Mouse (Mus musculus) layer of hippocampus, postnatal 25 days (tissue): ENCODE data around the gene Ntsr2. TPM values are rescaled to one million over a fixed set of nuclear protein-coding genes. Genes with fewer than 3 reads are reported as not detected.
"Not testable (repeated sequence)": the region's sequence is repeated elsewhere in the genome, so short reads cannot be mapped to it uniquely, and the experiment has no call there.

Experiments
- DNase-seq, 2 experiments: peaks; one replicate each; pipeline ENCODE4 v3.0.0; 2022; ENCODE audit warnings: mixed read lengths in 2 of 2, low spot score in 1 of 2; ENCODE audit errors: extremely low spot score in 1 of 2
- total RNA-seq, 2 experiments: library from RNA; stranded (reverse); gene quantifications; 2 replicates each; pipeline ENCODE4 v1.2.3; 2021

The Ntsr2 gene
- total RNA-seq, 2 experiments from 2014 or later: 217 to 233 TPM

DNA sequence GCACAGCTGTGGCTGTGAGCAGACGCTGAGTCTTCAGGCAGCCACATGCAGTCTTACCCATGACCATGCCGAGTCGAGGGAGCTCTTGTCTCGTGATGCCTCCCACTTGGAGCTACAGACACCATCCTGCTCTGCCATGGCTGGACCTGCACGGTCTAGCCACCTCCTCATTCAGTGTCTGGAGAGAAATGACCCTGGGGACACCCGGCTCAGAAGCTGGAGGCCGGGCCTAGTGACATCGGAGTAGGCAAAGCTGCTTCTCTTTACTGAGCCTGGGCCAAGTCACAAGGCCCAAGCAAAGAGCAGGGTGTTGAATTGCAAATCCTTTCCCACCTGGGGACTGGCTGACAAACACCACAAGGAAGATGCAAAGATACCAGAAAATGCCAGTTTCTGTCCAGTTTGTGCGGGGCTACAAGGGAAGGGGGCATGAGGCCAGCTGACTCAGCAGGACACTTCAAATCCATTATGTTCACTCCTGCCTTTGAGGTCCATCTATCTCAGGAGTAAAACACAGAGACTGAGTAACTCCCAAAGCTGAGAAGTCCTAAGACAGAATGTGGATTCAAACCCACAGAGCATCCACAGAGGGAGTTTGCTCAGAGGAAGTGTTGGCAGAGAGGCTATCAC lies 6.3 kb upstream of the Ntsr2 start:
- DNase-seq: no peak

GRCm38 (mm10) chr12:16648273-16648672 lies 4.9 kb upstream of the Ntsr2 start:
- no peak for DNase-seq

DNA sequence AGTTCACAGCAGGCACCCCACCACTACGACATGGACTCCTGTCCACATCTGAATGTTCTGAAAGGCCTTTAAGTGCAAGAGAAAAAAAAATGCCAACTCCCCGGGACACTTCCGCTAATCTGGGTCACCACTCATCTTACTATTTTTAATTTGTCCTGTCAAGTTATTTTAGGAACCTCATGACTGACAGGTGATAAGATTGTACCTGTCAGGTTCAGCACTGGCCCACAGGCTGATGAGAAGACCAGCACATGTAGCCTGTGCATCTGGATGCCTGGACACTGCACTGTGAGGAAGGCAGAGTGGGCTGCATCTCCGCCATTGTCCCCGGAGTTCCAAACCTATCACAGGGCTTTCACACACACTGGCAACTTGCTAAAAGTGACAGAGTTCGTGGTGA lies 3.4 kb upstream of the Ntsr2 start:
- no peak for DNase-seq

DNA sequence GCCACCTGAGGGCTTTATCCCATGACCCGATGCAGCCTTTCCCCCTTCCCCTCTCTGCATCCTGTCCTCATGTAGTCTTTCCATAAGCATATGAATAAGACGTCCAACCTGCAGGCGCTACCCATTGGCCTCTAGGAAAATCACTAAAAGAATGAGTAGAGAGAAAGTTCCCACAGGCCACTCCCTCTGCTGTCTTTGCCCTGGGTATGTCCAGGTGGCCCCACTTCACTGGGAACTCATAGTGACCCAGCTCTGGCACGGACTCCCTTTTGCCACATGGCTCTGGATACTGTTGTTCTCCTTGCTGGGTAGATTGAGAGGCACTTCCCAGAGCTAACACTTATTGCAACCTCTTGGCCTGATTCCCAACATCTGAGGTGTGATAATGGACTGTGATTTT lies 2.4 kb downstream of the Ntsr2 start:
- DNase-seq: no peak

DNA sequence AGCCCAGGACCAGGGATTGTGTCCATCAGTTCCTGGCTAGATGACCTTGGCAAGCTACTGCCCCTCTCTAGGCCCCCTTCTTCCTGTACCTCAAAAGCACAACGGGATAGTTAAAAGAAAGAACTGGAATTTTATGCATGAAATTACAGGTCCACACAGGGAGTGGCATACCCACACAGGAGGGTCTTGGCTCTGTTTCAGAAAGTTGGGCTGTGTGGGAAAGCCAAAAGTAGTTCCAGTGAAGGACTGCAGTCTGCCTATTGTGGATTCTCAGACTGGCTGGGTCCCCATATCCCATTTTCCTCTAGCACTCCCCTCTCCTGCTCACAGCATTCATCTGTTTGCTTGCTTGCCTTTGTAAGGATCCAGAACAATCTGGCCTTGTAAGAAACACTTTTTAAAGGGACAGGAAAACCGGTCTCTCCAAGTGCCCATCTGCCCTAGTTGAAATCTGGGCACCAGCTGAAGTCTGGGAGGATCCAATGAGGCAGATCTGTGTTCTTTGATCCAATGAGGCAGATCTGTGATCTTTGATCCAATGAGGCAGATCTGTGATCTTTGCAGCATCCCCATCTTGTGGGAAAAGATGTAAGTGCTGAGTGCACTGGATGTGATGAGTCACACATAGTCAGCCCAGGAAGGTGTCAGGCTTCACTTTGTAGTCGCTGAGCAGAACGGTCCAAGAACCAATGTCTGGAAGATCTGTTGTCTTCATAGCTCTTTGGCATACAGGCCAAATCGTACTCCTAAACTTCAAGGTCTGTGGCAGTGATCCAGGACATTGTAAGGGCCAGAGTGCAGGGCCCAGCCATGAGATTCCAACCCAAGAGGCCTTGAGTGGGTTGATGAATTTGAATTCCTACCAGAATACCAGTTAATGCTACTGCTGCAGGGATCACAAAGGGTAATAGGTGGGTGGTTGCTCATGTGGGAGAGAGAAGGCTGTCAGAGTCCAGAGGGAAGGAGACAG lies 4.0 kb downstream of the Ntsr2 start:
- no peak for DNase-seq

GRCm38 (mm10) chr12:16661459-16661858 lies 8.3 kb downstream of the Ntsr2 start:
- DNase-seq: no peak

GRCm38 (mm10) chr12:16661936-16662335 lies 8.8 kb downstream of the Ntsr2 start:
- no peak for DNase-seq

DNA sequence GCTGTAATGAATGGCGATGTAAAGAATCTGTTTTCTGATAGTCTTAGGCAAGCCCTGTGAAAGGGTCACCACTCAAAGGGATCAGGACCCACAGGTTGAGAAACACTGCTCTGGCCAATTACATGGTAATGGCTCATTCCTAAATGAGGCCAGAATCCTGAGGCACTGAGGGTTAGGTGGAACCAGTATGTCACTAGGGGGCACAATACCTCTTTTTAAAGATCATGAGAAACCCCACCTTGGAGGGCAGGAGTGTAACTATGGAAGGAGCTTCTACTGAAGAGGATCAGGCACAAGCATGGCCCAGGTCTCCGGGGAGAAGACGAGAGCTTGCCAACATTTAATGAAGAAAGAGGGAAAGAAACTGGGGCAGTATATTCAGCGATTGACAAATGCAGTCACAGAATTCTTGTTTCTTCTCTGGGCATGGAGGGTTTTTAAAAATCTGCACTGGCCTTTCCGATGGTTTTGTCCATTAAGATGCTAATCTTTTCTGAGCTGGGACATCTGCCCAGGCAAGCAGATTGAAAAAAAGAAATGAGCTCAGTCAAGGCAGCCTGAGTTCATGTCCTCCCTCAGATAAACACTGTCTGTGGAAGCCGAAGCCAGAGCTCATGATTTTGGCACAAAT lies 9.9 kb downstream of the Ntsr2 start:
- DNase-seq: no peak

DNA sequence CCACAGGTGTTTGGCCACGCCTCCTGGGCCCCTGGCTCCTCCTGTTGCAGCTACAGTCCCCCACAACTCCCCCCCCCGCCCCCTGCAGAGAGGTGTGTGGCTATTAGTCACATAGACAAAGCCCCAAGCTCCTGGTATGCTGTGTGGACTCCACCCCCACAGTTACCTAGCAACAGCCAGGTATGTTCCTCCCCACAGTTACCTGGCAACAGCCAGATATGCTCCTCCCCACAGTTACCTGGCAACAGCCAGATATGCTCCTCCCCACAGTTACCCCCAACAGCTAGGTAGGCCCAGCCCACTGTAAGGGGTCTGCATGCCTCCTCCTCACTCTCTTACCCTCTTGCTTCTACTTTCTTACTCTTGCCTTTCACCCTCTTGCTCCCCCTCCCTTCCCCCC lies 11.8 kb downstream of the Ntsr2 start:
- DNase-seq: no peak

DNA sequence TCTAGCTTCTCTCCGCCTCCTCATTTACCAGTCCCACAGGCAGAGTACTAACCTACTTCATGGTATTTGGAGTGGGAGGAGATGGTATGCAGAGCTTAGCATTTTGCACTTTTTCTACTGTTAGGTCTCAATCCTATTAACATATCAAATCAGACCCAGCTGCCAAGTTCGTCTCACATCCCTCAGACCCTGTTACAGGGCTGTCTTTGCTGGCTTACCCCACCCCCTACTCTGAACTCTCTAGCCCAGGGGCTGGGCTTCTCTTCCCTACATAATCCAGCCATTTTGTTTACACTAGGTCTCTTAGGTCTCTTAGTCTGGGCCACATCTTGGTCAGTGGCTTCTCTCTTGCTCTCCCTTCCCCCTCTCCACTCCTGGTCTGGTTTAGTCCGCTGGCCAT lies 16.0 kb downstream of the Ntsr2 start:
- DNase-seq: no peak

DNA sequence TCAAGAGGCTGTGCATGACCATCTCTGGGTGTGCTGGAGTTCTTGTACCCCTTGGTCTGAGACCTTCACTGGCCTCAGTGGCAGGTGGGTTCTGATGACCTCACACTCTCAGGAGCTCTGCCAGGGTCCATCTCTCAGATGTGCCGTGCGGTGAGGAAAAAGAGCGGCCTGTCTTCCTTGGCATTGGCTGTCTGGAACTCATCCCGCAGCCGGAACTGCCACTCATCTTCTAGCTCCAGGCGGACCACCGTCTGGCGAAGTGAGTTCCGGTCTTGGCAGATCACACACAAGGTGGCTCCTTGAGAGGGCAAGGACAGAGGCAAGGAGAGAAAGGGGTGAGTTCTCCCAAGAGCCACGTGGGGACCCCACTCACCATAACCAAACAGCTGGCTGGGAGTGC lies 19.1 kb downstream of the Ntsr2 start:
- no peak for DNase-seq

DNA sequence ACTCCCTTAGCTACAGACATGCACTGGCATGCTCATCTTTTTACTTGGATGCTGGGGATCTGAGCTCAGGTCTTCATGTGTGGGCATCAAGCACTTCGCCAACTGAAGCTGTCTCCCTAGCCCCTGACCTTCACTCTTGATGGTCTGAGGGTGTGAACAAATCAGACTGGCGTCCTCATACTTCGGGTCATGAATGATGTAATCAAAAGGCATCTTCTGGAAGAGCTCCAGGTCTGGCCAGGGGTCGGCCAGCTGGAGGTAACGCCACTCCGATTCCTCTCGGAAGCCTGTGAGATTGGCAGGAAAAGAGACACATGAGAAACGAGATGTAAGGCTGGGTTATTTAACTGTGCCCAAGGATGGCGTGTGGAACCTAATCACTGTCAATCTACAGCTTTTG lies 37.4 kb downstream of the Ntsr2 start:
- DNase-seq: no peak

- DNase-seq: no peak
Measured at GRCm38 (mm10) chr12:16694783-16695182, 41.6 kb downstream of the Ntsr2 start.

GRCm38 (mm10) chr12:16695252-16695651 lies 42.1 kb downstream of the Ntsr2 start:
- DNase-seq: not testable (repeated sequence)

- DNase-seq: no peak
Measured at GRCm38 (mm10) chr12:16696146-16696545, 43.0 kb downstream of the Ntsr2 start.

- no peak for DNase-seq
Measured at GRCm38 (mm10) chr12:16698691-16699090, 45.5 kb downstream of the Ntsr2 start.

Other genes starting within 250 kb of the Ntsr2 start
- gene Lpin1, start 42.4 kb upstream of the Ntsr2 start, total RNA-seq: 10 to 100 TPM; 22.8 to 24.0 TPM
- under 1 TPM; 0.85 to 0.91 TPM for gene Greb1, start 147.5 kb downstream of the Ntsr2 start, total RNA-seq
- 10 to 100 TPM; 29.7 TPM for gene E2f6, start 157.6 kb downstream of the Ntsr2 start, total RNA-seq
- gene Rock2, start 241.5 kb downstream of the Ntsr2 start, total RNA-seq: 100 to 1,000 TPM; 120 to 134 TPM